Mouse (Mus musculus) C2C12 (cell line): Measurements from ENCODE around the gene Inpp5a. TPM values are rescaled to one million over a fixed set of nuclear protein-coding genes. Genes with fewer than 3 reads are reported as not detected.

Experiments
- H3K27me3 ChIP-seq: one replicate; pipeline ENCODE4 v1.6.1; 2011; ENCODE audit not compliant: control insufficient read depth, insufficient read depth, insufficient read length
- H3K36me3 ChIP-seq: one replicate; pipeline ENCODE4 v1.6.1; 2011; ENCODE audit not compliant: control insufficient read depth, insufficient read depth
- H3K4me3 ChIP-seq: one replicate; pipeline ENCODE4 v1.5.1; 2011; ENCODE audit warnings: mild to moderate bottlenecking, control low read depth; ENCODE audit not compliant: poor library complexity, insufficient read depth, severe bottlenecking
- H3K79me2 ChIP-seq: one replicate; pipeline ENCODE4 v1.6.1; 2011; ENCODE audit not compliant: control insufficient read depth, insufficient read depth
- H3K79me3 ChIP-seq: one replicate; pipeline ENCODE4 v1.6.1; 2011; ENCODE audit warnings: low read depth, control low read depth
- H3ac ChIP-seq: one replicate; pipeline ENCODE3; 2011; ENCODE audit warnings: low read depth; ENCODE audit not compliant: control insufficient read depth, insufficient read length
- CEBPB ChIP-seq: IDR thresholded peaks from one replicate; pipeline ENCODE4 v1.6.1; 2011; ENCODE audit warnings: low read depth, mild to moderate bottlenecking, control low read depth, moderate library complexity
- CTCF ChIP-seq: IDR thresholded peaks from one replicate; pipeline ENCODE4 v1.5.1; 2011; ENCODE audit not compliant: control insufficient read depth, insufficient read depth, insufficient read length
- FOSL1 ChIP-seq: IDR thresholded peaks from one replicate; pipeline ENCODE4 v1.8.0; 2011; ENCODE audit warnings: mild to moderate bottlenecking, low read length; ENCODE audit not compliant: poor library complexity, insufficient read depth, severe bottlenecking
- MAX ChIP-seq: IDR thresholded peaks from one replicate; pipeline ENCODE4 v1.6.1; 2011; ENCODE audit warnings: mild to moderate bottlenecking, control low read depth
- MYOD1 ChIP-seq: IDR thresholded peaks from one replicate; pipeline ENCODE4 v1.6.1; 2011; ENCODE audit warnings: low read depth; ENCODE audit not compliant: control insufficient read depth, insufficient read length
- MYOG ChIP-seq: IDR thresholded peaks from one replicate; pipeline ENCODE4 v1.6.1; 2011; ENCODE audit not compliant: control insufficient read depth, insufficient read length; ENCODE audit errors: extremely low read depth
- USF1 ChIP-seq: IDR thresholded peaks from one replicate; pipeline ENCODE4 v1.6.1; 2011; ENCODE audit warnings: low read depth, mild to moderate bottlenecking, control low read depth, moderate library complexity
- polyA plus RNA-seq: library from polyadenylated mRNA; unstranded; fragments of >200 nt; fragmentation: generic; extraction: Trizol; gene quantifications from one replicate; pipeline ENCODE4 v1.2.1, GENCODE M21; 2012; ENCODE audit warnings: missing spikeins

Inpp5a gene
- polyA plus RNA-seq, 1 experiment, result 22.7 TPM

GRCm38 (mm10) chr7:139475896-139476295 lies 87.0 kb downstream of the Inpp5a start:
- Histone ChIP-seq H3K79me2 (no peaks in the 10 kb centered on the region), H3K36me3 (no peaks in the 10 kb centered on the region), H3ac (no peak overlapping the region), H3K4me3 (no peak overlapping the region), H3K27me3 (no peaks in the 10 kb centered on the region), H3K79me3 (no peaks in the 10 kb centered on the region)
- no peak for TF ChIP-seq MAX
- TF ChIP-seq CTCF, result peak; percentile 27

GRCm38 (mm10) chr7:139476700-139477099 lies 87.8 kb downstream of the Inpp5a start:
- no peaks in the 10 kb centered on the region for H3K27me3 ChIP-seq
- H3K36me3 ChIP-seq, result no peaks in the 10 kb centered on the region
- no peaks in the 10 kb centered on the region for H3K79me2 ChIP-seq
- H3K79me3 ChIP-seq, result no peaks in the 10 kb centered on the region
- H3ac ChIP-seq, result no peak overlapping the region
- no peak overlapping the region for H3K4me3 ChIP-seq
- TF ChIP-seq MYOD1, result no peak
- TF ChIP-seq USF1, result no peak
- no peak for TF ChIP-seq MYOG
- no peak for TF ChIP-seq CTCF
- no peak for TF ChIP-seq MAX
- TF ChIP-seq FOSL1, result no peak
- no peak for TF ChIP-seq CEBPB

DNA sequence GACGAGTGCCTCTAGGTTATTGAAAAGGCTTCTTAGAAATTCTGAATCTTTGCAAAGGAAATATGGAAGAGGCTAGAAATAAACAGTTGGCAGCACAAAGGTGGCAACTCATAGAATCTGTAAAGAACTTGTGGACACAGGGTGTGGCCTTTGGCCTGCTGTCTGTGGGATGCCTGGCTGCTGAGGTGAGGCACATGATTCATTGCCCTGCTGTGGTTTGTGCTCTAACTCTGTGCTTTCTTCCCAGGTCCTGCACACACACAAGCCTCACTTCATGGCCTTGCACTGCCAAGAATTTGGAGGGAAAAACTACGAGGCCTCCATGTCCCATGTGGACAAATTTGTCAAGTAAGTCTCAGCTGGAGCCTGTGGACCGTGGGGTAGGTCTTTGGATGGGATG lies 88.8 kb downstream of the Inpp5a start:
- Histone ChIP-seq H3K4me3 (no peak overlapping the region), H3ac (no peak overlapping the region), H3K79me2 (no peaks in the 10 kb centered on the region), H3K79me3 (no peaks in the 10 kb centered on the region), H3K27me3 (no peaks in the 10 kb centered on the region), H3K36me3 (no peaks in the 10 kb centered on the region)
- no peak for TF ChIP-seq CEBPB
- TF ChIP-seq MAX, result peak; percentile 35
- no peak for TF ChIP-seq MYOD1

DNA sequence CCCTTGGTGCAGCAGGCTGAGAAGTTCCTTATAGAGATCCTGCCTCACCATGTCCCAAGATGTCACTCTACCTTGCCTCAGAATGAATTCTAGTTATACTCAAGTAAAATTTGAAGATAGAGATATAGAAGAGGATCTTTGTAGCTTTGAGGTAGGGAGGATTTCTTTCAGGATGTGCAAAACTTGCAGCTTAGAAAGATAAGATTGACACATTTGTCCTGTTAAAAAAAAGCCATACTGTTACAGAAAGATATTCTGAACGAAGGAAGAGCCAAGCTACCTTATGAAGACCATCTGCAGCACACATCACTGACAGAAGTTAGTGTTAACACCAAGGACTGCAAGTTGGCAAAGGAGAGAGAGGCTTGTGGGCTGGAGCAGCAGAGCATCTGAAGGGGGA lies 90.2 kb downstream of the Inpp5a start:
- TF ChIP-seq MAX (no peak), MYOD1 (no peak)

DNA sequence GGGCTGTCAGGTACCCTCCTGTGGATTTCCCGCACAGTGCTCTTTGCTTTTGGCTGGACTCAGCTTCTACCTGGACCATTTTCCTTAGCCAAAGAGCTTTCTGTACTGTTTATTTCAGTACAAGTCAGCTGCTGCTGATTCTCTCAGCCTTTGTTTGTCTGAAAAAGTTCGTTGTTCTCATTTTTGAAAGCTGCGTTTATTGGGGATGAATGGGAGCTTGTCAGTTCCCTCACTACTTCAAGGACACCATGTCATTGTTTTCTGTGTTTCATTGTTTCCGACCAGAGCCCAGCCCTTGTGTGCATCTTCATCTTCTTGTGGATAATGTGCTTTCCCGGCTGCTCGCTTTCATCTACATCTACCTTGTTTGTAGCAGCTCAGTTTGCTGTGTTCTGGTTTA lies 90.7 kb downstream of the Inpp5a start:
- H3K36me3 ChIP-seq, result no peaks in the 10 kb centered on the region
- H3K79me2 ChIP-seq, result no peaks in the 10 kb centered on the region
- H3K27me3 ChIP-seq, result no peaks in the 10 kb centered on the region
- no peaks in the 10 kb centered on the region for H3K79me3 ChIP-seq
- no peak for TF ChIP-seq USF1
- TF ChIP-seq MYOG, result no peak
- TF ChIP-seq MAX, result no peak
- no peak for TF ChIP-seq MYOD1
- TF ChIP-seq CEBPB, result no peak
- no peak for TF ChIP-seq FOSL1
- no peak for TF ChIP-seq CTCF
- no peak overlapping the region for H3ac ChIP-seq
- H3K4me3 ChIP-seq, result no peak overlapping the region

More for the DNA sequence above, 90.2 kb downstream of the Inpp5a start:
- Histone ChIP-seq H3K36me3 (no peaks in the 10 kb centered on the region), H3K79me3 (no peaks in the 10 kb centered on the region), H3ac (no peak overlapping the region), H3K27me3 (no peaks in the 10 kb centered on the region), H3K4me3 (no peak overlapping the region), H3K79me2 (no peaks in the 10 kb centered on the region)

- no peak overlapping the region for H3K4me3 ChIP-seq
- no peaks in the 10 kb centered on the region for H3K36me3 ChIP-seq
- TF ChIP-seq CTCF, result peak; percentile 45
- TF ChIP-seq MAX, result no peak
- TF ChIP-seq MYOG, result no peak
- TF ChIP-seq FOSL1, result no peak
- TF ChIP-seq CEBPB, result no peak
- no peaks in the 10 kb centered on the region for H3K27me3 ChIP-seq
- H3ac ChIP-seq, result no peak overlapping the region
- H3K79me3 ChIP-seq, result no peaks in the 10 kb centered on the region
- no peaks in the 10 kb centered on the region for H3K79me2 ChIP-seq
These were observed 95.5 kb downstream of the Inpp5a start for GRCm38 (mm10) chr7:139484206-139484955.
